Mouse (Mus musculus) natural killer cell, adult 2 months (primary cell): ENCODE results near the gene Znrf2.

Source experiments
- DNase-seq, 2 experiments: peaks; one replicate each; pipeline ENCODE4 v3.0.0; 2022; ENCODE audit warnings: low spot score in 2 of 2

The Znrf2 gene

DNA sequence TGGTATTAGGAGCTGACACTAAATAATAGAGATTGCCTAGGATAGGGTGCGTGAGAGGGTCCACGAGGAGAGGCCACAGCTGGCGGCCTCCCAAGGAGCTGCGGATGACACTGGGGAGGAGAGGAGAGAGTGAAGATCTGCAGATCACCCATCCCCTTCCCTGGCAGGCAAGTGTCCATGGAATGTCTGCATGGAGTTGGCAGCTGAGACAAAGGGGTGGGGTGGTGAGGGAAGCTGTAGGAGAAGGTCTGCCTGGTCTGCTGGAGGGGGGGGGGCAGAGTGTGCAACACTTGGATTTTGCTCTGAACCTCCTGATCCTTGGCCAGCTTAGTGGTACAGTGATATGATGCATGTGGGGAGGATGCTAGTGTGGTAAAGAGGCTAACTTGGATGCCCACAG lies 98.3 kb downstream of the Znrf2 start:
- no peak for DNase-seq

DNA sequence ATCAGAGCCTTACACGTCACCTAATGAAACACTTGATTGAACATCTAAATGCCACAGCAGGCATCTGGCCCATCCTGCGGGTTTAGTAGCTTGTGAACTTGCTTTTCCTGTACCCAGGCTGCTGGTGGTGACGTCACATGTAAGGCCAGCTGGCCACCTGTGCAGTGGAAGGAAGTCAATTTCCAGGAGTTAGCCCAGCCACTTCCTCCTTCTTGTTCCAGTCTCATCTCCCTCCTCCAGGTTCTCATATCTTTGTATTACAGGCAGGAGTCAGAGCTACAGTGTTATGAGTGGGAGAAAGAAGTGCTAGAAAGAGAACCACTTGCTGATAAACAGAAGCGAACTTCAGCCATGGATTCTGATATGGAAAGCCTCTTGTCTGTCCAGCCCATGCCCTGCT lies 99.4 kb downstream of the Znrf2 start:
- DNase-seq, result no peak

- DNase-seq, result no peak
These were observed 100.2 kb downstream of the Znrf2 start for GRCm38 (mm10) chr6:54916941-54917340.

DNA sequence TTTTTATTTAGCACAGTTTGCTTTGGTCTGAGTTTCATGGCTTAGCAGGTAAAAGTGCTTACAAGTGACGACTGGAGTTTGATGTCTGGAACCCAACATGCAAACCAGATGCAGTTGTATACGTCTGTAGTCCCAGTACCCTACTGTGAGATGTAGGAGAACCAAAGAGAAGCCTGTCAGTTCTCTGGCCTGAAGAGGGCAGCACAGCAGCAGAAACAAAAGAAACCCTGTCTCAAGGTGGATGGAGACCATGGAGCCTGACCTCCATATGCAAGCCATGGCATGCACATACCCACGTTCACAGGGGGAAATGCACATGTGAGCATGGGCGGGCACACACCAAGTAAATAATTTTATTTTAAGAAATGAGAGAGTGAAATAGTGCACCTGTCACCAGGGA lies 100.8 kb downstream of the Znrf2 start:
- peak; percentile 62 to 66 for DNase-seq

GRCm38 (mm10) chr6:54918521-54918920 lies 101.8 kb downstream of the Znrf2 start:
- no peak for DNase-seq

- DNase-seq, result no peak
These were observed 107.8 kb downstream of the Znrf2 start for GRCm38 (mm10) chr6:54924538-54924937.

DNA sequence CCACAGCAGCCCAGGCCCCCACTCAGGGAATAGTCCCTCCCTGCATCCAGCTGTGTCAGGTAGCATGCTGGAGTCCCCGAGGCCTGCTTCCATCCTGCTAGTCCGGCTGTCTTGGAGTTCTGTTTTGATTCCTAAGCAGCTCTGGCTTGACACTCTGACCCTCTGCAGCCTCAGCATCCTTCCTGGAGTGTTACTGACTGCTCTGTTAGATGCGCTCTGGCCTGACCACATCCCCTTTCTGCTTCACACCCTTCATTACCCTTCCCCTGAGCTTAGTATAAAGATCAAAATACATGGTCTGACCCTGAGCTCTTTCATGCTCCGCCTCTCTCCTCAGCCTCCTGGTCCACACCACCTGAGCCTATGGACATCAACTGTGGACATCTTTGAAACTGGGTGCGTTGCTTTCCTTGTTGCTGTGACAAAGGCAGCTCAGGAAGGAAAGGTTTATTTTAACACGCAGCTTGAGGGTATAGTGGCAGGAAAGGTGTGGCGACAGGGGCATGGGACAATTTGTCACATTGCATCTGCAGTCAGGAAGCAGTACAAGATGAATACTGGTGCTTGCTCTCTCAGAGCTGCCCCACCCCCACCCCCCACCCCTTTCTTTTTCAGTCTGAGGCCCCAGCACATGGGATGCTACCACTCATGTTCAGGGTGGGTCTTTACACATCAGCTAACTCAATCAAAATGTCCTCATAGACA lies 109.2 kb downstream of the Znrf2 start:
- DNase-seq, result peak; percentile 59 to 77

- DNase-seq, result no peak
These were observed 110.2 kb downstream of the Znrf2 start for GRCm38 (mm10) chr6:54926899-54927298.

DNA sequence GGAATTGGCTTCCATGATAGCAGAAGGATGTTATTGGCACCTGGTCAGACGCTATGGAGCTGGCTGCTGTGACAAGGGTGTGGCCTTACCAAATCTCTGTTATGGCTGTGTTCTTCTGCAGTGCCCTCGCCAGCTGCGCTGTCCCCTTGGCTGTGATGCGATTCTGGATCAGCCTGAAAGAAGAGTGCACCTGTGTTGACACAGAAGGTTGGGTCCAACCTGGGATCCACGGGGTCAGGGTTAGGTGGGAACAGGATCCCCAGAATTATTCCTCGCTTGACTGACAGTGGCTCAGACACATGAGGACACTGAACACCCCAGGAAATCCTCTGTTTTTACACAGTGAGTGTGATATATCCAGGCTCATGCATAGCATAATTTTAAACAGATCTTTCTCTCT lies 111.2 kb downstream of the Znrf2 start:
- DNase-seq, result no peak

- no peak for DNase-seq
These were observed 114.9 kb downstream of the Znrf2 start for GRCm38 (mm10) chr6:54931641-54932040.

- DNase-seq, result no peak
These were observed 115.8 kb downstream of the Znrf2 start for GRCm38 (mm10) chr6:54932526-54932925.

DNA sequence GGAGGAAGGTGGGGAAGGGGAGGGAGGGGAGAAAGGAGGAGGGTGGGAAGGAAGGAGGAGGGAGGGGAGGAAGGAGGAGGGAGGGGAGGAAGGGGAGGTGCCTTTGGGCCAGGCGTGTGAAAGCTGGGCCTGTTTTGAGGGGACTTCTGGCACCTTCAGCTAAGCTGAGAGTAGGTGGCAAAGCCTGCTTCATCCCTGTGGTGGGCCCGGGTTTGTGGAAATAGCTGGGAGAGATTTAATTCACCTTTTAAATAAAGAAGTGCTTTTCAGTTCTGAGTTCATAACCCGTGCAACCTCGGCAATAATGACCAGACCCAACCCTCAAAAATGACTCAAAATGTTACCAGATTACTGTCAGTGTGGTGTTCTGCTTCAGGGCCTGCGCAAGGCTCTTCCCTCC lies 116.5 kb downstream of the Znrf2 start:
- DNase-seq, result no peak

GRCm38 (mm10) chr6:54933866-54934265 lies 117.2 kb downstream of the Znrf2 start:
- no peak for DNase-seq

GRCm38 (mm10) chr6:54934313-54934712 lies 117.6 kb downstream of the Znrf2 start:
- DNase-seq, result no peak

DNA sequence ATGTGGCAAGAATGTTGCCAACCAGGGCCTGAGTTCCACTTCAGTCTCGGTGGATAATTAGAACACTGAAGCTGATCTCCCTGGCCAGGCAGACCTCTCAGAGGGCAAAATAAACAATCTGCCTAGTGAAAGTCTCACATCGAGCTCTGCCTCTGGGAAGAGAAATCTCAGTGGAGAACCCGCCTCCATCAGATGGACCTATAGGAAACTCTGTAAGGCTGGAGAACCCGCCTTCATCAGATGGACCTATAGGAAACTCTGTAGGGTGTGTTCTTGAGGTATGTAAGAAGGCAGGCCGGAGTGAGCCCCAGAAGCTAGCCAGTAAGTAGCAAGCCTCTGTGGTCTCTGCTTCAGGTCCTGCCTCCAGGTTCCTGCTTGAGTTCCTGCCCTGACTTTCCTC lies 118.2 kb downstream of the Znrf2 start:
- no peak for DNase-seq

DNA sequence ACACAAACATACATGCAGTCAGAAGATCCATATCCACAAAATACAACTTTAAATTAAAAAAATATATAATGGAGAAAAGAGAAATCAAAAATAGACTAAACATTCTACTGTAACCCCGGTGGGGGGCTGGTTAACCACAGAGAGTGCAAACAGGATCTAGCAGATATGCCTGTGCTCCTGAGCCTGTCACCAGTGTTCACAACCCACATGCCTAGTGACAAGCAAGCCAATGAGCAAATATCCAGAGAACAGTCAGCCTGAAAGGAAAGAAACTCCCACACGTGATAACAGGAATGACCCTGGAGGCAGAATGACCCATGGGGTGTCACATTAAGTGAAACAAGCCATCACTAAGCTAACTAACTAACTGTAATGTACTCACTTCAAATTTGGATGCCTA lies 119.8 kb downstream of the Znrf2 start:
- DNase-seq, result peak in 1 of 2 experiments; percentile 47

GRCm38 (mm10) chr6:54939631-54940030 lies 122.9 kb downstream of the Znrf2 start:
- no peak for DNase-seq

DNA sequence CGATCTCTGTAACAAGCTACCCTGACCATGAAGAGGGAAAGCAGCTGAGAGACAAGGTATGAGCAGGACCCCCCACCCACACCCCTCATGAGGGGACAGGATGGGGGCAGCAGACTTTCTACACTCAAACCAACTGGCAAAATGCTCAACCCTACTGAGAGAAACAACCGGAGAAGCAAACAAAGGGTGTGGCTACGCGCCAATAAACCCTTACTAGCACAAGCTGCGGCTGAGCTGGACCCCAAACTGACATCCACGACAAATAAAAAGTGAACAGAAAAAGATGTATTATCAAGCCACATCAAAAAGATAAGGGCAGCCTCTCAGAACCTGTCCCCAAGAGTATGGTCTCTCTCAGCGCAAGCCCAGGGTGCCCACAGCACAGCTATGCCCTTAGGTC lies 123.4 kb downstream of the Znrf2 start:
- no peak for DNase-seq

DNA sequence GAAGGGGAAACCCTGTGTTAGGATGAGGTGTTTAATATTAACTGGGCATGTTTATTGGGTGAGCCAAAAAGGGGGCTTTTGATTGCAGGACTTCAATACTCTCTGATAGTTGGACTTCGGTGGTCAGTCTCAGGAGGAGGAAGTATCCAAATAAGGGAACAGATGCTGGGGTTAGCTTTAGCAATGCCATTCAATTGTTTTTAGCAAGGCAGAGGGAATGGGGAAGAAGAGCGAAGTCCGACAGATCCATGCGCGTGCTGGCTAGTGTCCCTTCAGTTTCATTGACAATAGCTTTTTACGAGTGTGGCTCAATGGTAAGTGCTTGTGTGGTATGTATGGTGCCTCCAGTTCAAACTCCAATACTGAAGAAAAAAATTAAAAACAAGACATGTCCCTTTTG lies 124.4 kb downstream of the Znrf2 start:
- DNase-seq, result no peak
